Mouse (Mus musculus): ENCODE data around the gene Plekhb1.

The Plekhb1 gene

GRCm38 (mm10) chr7:100658093-100658578 is 4.1 kb downstream of the Plekhb1 start:
- peak in 1 of 2 experiments; percentile 37 for DNase-seq (ENCODE audit: low spot score in 2 of 2)

GRCm38 (mm10) chr7:100656739-100657138 is 5.5 kb downstream of the Plekhb1 start:
- DNase-seq (ENCODE audit: low spot score in 2 of 2) = no peak

GRCm38 (mm10) chr7:100654441-100654840 is 7.8 kb downstream of the Plekhb1 start:
- no peak for DNase-seq (ENCODE audit: low spot score in 2 of 2)

- DNase-seq (ENCODE audit: low spot score in 2 of 2) = no peak
Measured at GRCm38 (mm10) chr7:100653480-100654266, 8.5 kb downstream of the Plekhb1 start.

- DNase-seq (ENCODE audit: low spot score in 2 of 2) = no peak
Measured at GRCm38 (mm10) chr7:100651011-100651410, 11.2 kb downstream of the Plekhb1 start.

GRCm38 (mm10) chr7:100650421-100650820 is 11.8 kb downstream of the Plekhb1 start:
- DNase-seq (ENCODE audit: low spot score in 2 of 2) = no peak

GRCm38 (mm10) chr7:100649826-100650225 is 12.4 kb downstream of the Plekhb1 start:
- DNase-seq (ENCODE audit: low spot score in 2 of 2) = no peak

GRCm38 (mm10) chr7:100649095-100649494 is 13.1 kb downstream of the Plekhb1 start:
- DNase-seq (ENCODE audit: low spot score in 2 of 2) = no peak

- no peak for DNase-seq (ENCODE audit: low spot score in 2 of 2)
Measured at GRCm38 (mm10) chr7:100645147-100645546, 17.1 kb downstream of the Plekhb1 start.

GRCm38 (mm10) chr7:100642413-100642812 is 19.8 kb downstream of the Plekhb1 start:
- DNase-seq (ENCODE audit: low spot score in 2 of 2) = no peak

- DNase-seq (ENCODE audit: low spot score in 2 of 2) = no peak
Measured at GRCm38 (mm10) chr7:100637657-100638056, 24.6 kb downstream of the Plekhb1 start.

GRCm38 (mm10) chr7:100624538-100624937 is 37.7 kb downstream of the Plekhb1 start:
- no peak for DNase-seq (ENCODE audit: low spot score in 2 of 2)

GRCm38 (mm10) chr7:100622277-100622676 is 39.9 kb downstream of the Plekhb1 start:
- DNase-seq (ENCODE audit: low spot score in 2 of 2) = no peak

- no peak for DNase-seq (ENCODE audit: low spot score in 2 of 2)
Measured at GRCm38 (mm10) chr7:100616121-100616857, 45.9 kb downstream of the Plekhb1 start.

GRCm38 (mm10) chr7:100608910-100609309 is 53.3 kb downstream of the Plekhb1 start:
- DNase-seq (ENCODE audit: low spot score in 2 of 2) = no peak

GRCm38 (mm10) chr7:100608130-100608741 is 54.0 kb downstream of the Plekhb1 start, which contains the start of gene Mrpl48:
Gene Mrpl48, minus strand, starts transcription at chr7:100608301.
- DNase-seq (ENCODE audit: low spot score in 2 of 2) = peak in 1 of 2 experiments; percentile 39

GRCm38 (mm10) chr7:100607214-100608129 is 54.7 kb downstream of the Plekhb1 start, which contains the start of gene Rab6a:
Gene Rab6a, plus strand, starts transcription at chr7:100607410.
- peak; percentile 85 to 97 for DNase-seq (ENCODE audit: low spot score in 2 of 2)

GRCm38 (mm10) chr7:100600211-100600610 is 62.0 kb downstream of the Plekhb1 start:
- no peak for DNase-seq (ENCODE audit: low spot score in 2 of 2)

GRCm38 (mm10) chr7:100593349-100593748 is 68.9 kb downstream of the Plekhb1 start:
- DNase-seq (ENCODE audit: low spot score in 2 of 2) = no peak
